Mouse (Mus musculus): Measurements from ENCODE around the gene Vtcn1. TPM values are rescaled to one million over a fixed set of nuclear protein-coding genes. Genes with fewer than 3 reads are reported as not detected.

Vtcn1 gene
- total RNA-seq, 4 experiments from 2014 or later, result 0.22 to 0.75 (median 0.38) TPM

- no peak for DNase-seq (ENCODE audit: low spot score)
These were observed 95.4 kb downstream of the Vtcn1 start for GRCm38 (mm10) chr3:100920611-100921140.

- peak; percentile 99 for DNase-seq (ENCODE audit: low spot score)
These were observed 96.7 kb downstream of the Vtcn1 start, which contains the start of gene Trim45 for GRCm38 (mm10) chr3:100921825-100922505. Gene Trim45 (plus strand): TSS chr3:100922202.

- DNase-seq (ENCODE audit: low spot score), result no peak
These were observed 97.5 kb downstream of the Vtcn1 start for GRCm38 (mm10) chr3:100922506-100923375.

GRCm38 (mm10) chr3:100924065-100924732, 98.9 kb downstream of the Vtcn1 start:
- DNase-seq (ENCODE audit: low spot score), result peak; percentile 40

GRCm38 (mm10) chr3:100925176-100925575, 99.9 kb downstream of the Vtcn1 start:
- no peak for DNase-seq (ENCODE audit: low spot score)

GRCm38 (mm10) chr3:100931332-100932076, 106.2 kb downstream of the Vtcn1 start:
- DNase-seq (ENCODE audit: low spot score), result no peak

- no peak for DNase-seq (ENCODE audit: low spot score)
These were observed 107.1 kb downstream of the Vtcn1 start for GRCm38 (mm10) chr3:100932077-100932944.

- no peak for DNase-seq (ENCODE audit: low spot score)
These were observed 110.3 kb downstream of the Vtcn1 start for GRCm38 (mm10) chr3:100935521-100935920.

GRCm38 (mm10) chr3:100936201-100936600, 110.9 kb downstream of the Vtcn1 start:
- no peak for DNase-seq (ENCODE audit: low spot score)

- DNase-seq (ENCODE audit: low spot score), result no peak
These were observed 113.0 kb downstream of the Vtcn1 start for GRCm38 (mm10) chr3:100938211-100938610.

GRCm38 (mm10) chr3:100940496-100941037, 115.3 kb downstream of the Vtcn1 start:
- DNase-seq (ENCODE audit: low spot score), result no peak

Other genes with a start within 250 kb of the Vtcn1 start
- gene Man1a2, start 140.0 kb upstream of the Vtcn1 start, total RNA-seq (2022), result 10 to 100 TPM; 40.4 to 48.0 (median 47.1) TPM
- gene Trim45, start 96.7 kb downstream of the Vtcn1 start, total RNA-seq (2022), result 10 to 100 TPM; 10.1 to 13.1 (median 10.8) TPM
- gene Ttf2, start 144.2 kb downstream of the Vtcn1 start, total RNA-seq (2022), result 1 to 10 TPM; 2.1 to 2.8 (median 2.5) TPM
- under 1 TPM; 0.12 to 0.31 (median 0.22) TPM for gene Cd101, start 204.1 kb downstream of the Vtcn1 start, total RNA-seq (2022)

All from heart, adult 8-10 months (tissue).